Mouse (Mus musculus): ENCODE measurements around the gene Dedd2.

Dedd2 gene

GRCm38 (mm10) chr7:25246079-25246758, 25.8 kb upstream of the Dedd2 start:
- DNase-seq (ENCODE audit: low spot score) = no peak

DNA sequence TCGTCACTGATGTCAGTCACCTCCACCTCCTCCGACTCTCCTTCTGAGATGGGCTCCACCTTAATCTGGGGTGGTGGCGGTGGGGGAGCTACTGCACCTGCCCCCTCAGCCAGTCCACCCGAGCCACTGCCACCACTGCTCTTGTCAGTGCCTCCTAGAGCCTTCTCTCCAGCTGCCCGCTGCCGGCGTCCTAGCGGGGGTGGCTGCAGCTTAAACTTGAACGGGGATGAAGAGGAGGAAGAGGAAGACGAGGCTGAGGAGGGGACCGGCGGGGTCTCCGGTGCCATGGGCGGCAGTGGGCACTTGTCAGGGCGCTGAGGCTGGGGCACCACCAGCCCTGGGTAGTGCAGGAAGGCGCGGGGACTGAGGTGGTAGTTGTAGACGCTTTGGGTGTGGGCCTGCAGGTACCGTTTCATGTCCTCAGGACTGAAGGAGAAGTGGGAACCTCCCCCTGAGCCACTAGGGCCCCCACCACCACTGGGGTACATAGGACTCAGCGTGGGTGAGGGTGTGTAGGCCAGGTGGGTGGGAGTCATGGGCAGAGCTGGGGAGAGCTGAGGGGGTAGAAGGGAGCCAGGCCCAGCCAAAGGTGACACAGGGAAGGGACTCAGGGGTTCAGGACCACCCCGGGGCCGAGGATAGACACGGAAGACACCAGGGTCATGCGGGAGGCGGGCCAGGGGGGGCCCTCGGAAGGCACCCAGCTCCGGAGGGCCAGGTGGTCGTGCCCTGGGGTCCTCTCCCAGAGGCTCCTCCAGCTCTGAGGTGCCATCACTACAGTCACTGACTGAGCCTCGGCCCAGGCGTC, 24.4 kb upstream of the Dedd2 start:
- no peak for DNase-seq (ENCODE audit: low spot score)

GRCm38 (mm10) chr7:25243361-25243760, 22.9 kb upstream of the Dedd2 start:
- no peak for DNase-seq (ENCODE audit: low spot score)

DNA sequence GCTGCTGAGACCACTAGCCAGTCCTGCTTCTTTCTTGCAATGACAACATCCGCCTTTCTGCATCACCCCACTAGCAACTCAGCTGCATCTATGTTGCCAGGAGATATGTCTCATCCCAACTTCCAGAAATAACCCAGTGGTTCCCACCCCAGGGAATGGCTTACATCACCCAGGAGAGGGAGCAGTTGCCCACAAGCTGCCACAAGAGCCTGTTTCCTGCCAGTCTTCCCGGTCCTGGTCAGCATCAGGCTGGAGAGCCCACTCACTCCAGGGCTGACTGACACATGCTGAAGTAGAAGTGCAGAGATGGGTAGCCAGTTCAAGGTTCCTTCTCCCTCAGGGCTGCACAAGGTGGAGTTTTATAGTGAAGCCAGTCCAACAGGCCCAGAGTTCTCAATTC, 20.6 kb upstream of the Dedd2 start:
- DNase-seq (ENCODE audit: low spot score) = no peak

DNA sequence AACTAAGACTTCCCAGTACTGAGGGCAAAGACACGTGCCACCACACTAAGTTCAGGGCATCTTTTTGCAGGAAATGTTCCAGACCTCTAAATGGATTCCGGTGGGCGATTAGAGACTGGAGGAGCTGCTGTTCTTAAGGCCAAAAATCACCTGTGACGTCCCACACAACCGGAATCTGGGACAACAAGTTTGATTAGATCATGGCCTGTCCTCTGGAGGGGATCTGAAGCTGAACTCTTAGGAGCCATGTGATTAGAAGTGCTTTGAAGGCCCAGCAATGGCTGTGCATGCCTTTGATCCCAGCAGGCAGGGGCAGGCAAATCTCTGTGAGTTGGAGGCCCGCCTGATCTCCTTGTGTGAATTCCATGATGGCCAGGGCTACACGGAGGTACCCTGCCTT, 20.2 kb upstream of the Dedd2 start:
- DNase-seq (ENCODE audit: low spot score) = no peak

GRCm38 (mm10) chr7:25238829-25239623, 18.6 kb upstream of the Dedd2 start:
- peak; percentile 58 for DNase-seq (ENCODE audit: low spot score)

GRCm38 (mm10) chr7:25238015-25238706, 17.7 kb upstream of the Dedd2 start:
- DNase-seq (ENCODE audit: low spot score) = peak; percentile 77

DNA sequence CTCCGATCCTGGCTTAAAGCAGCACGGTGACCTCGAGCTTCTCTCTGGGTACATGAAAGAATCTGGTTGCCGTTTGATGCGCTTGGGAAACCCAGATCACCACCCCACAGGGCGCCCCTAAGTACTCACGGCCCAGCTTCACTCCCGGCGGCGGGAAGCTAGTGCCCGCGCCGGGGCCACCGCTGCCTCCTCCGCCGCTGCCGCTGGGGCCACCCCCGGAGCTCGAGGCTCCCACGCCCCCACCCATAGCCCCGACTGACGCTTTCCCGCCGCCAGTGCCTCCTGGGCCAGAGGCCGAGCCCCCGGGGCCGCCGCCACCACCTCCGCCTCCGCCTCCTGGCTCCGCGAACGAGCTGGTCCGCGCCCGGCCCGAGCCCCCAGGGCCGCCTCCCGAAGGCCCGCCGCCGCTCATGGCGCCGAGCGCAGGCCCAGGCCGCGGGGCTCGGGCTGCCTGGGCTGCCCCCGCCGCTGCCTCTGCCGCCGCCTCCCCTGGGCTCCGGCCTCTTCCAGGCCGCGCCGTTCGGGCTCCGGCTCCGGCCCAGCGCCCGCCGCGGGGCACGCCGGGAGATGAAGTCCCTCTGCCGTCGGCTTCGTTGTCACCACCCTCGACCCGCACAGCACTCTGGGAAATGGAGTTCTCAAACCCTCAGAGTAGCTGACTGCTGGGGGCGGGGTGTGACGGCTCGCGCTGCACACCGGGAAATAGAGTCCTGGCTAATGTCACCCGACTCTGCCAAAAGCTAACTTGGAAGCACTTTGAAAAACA, 17.0 kb upstream of the Dedd2 start, which contains the start of gene Gsk3a:
Gene Gsk3a (minus strand): TSS at position 603 of the 766 bp plus-strand sequence.
- DNase-seq (ENCODE audit: low spot score) = peak; percentile 89

DNA sequence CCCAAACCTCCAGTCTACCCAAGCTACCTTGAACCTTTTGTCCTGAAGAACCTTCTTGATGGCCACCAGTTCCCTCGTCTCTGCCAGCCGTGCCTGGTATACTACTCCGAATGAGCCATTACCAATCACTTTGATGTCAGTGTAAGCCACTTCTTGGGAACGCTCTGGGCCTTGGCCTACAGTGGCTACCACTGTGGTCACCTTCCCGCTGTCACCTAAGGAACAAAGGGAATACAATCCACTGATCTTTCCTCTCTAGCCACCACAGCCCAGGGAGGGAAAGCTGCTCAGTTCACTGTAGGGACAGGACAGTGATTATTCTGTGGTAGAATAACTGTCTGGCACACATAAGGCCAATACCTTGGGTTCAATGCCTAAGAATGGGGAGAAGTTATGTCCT, 15.1 kb upstream of the Dedd2 start:
- no peak for DNase-seq (ENCODE audit: low spot score)

GRCm38 (mm10) chr7:25233061-25233460, 12.6 kb upstream of the Dedd2 start:
- DNase-seq (ENCODE audit: low spot score) = no peak

- DNase-seq (ENCODE audit: low spot score) = no peak
These were observed 11.8 kb upstream of the Dedd2 start for GRCm38 (mm10) chr7:25232101-25232648.

GRCm38 (mm10) chr7:25230690-25231285, 10.4 kb upstream of the Dedd2 start:
- no peak for DNase-seq (ENCODE audit: low spot score)

DNA sequence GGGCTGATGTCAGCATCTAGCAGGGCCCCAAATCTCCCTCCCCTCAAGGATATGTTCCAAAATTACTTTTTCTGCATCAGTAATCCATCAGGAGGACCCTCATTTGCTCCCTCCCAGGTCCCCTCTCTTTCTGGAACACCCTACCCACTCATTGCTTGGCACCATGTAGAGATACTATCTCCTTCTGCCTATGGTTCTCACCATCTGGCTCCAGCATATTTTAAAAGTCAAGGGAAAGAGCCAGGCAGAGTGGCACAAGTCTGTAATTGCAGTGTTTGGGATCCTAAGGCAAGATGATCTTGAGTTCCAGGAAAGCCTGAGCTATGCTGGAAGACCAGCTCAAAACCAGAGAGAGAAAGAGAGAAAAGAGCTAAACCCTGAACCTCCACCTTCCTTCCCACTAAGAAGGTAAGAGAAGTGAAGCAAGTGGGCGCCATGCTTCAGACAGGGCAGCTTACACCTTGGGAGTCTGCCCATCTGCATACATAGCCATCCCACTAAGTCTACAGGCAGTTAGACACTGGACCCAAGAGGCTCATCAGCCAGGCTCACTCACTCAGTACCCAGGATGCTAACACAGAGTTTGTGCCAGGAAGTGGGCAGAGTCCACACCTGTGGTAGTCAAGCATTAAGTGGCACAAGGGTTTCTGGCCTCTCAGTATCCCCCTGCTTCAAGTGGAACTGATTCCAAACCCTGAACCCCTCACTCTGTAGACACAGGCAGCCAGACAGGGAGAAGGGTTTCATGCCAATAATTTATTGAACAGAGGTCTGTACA, 7.3 kb upstream of the Dedd2 start:
- DNase-seq (ENCODE audit: low spot score) = no peak

GRCm38 (mm10) chr7:25222275-25222967, 2.0 kb upstream of the Dedd2 start:
- DNase-seq (ENCODE audit: low spot score) = no peak

- DNase-seq (ENCODE audit: low spot score) = peak; percentile 94
These were observed 878 bp upstream of the Dedd2 start, which contains the start of gene Zfp526 for GRCm38 (mm10) chr7:25221102-25221883. TSS of gene Zfp526 (plus strand) at chr7:25221425.

DNA sequence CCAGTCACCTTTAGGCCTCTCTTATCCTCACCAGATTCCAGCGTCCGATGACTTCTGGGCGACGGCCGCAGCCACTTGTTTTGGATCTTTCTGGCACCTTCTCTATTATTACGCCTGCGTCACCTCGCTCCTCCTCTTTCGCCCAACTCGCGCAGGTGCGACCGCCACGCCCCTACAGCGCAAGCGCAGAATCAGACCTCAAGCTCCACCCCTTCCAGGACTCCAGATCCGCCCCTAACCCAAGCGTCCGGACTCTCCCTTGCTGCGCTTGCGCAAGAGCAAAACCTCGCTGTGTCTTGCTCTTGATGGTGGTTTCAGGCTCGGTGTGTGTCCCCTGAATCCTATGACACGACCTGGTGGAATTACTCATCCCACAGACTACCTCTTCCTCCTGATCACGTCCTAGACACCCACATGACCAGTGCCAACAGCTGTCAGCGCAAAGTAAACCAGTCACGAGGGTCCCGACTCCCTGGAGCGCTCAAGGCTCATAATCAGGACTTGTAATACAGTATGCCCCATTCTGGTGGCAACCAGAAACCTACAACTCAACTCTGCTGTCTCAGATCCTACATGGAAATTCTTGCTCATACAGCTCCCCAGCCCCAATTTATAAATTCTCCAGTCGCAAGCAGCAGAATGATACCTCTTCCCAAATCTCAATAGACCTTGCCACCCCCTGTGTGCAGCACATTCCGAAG, 509 bp downstream of the Dedd2 start:
- peak; percentile 84 for DNase-seq (ENCODE audit: low spot score)

GRCm38 (mm10) chr7:25219416-25219750, 1.0 kb downstream of the Dedd2 start:
- no peak for DNase-seq (ENCODE audit: low spot score)
